Mouse (Mus musculus): ENCODE results near the gene Usp8.

GRCm38 (mm10) chr2:126677366-126677765, 29.8 kb upstream of the Usp8 start:
- TF ChIP-seq CTCF (IDR thresholded peaks at IDR 0.05; ENCODE audit: low read depth, low read length) (no peak), GATA1 (IDR thresholded peaks at IDR 0.05; ENCODE audit: borderline replicate concordance, low read length) (no peak)
